Mouse (Mus musculus) T-helper 2 cell (primary cell): ENCODE data around the gene Polm.
"Not testable (repeated sequence)": the region's sequence is repeated elsewhere in the genome, so short reads cannot be mapped to it uniquely, and the experiment has no call there.

Source experiments
- in situ Hi-C: fragments of 300-600 bp; cut with MboI, MseI; formaldehyde crosslinking; loops from one replicate; pipeline ENCODE4 v1.15.1; 2025; ENCODE audit warnings: high pct_unique_total_duplicates

The Polm gene

GRCm38 (mm10) chr11:5855902-5856301, 18.1 kb upstream of the Polm start:
- in situ Hi-C loops, result no loop called here

GRCm38 (mm10) chr11:5855481-5855880, 17.7 kb upstream of the Polm start:
- in situ Hi-C loops, result no loop called here

GRCm38 (mm10) chr11:5852314-5852713, 14.5 kb upstream of the Polm start:
- in situ Hi-C loops, result no loop called here

GRCm38 (mm10) chr11:5851021-5851736, 13.4 kb upstream of the Polm start:
- in situ Hi-C loops, result no loop called here

GRCm38 (mm10) chr11:5850452-5850851, 12.6 kb upstream of the Polm start:
- in situ Hi-C loops, result no loop called here

GRCm38 (mm10) chr11:5849316-5849715, 11.5 kb upstream of the Polm start:
- in situ Hi-C loops, result no loop called here

GRCm38 (mm10) chr11:5848741-5849140, 10.9 kb upstream of the Polm start:
- in situ Hi-C loops, result no loop called here

- in situ Hi-C loops, result no loop called here
Observed at GRCm38 (mm10) chr11:5846639-5847345, 9.0 kb upstream of the Polm start.

GRCm38 (mm10) chr11:5843131-5843530, 5.3 kb upstream of the Polm start:
- in situ Hi-C loops, result no loop called here

- in situ Hi-C loops, result no loop called here
Observed at GRCm38 (mm10) chr11:5841751-5842150, 3.9 kb upstream of the Polm start.

- in situ Hi-C loops, result no loop called here
Observed at GRCm38 (mm10) chr11:5840346-5840745, 2.5 kb upstream of the Polm start.

- in situ Hi-C loops, result no loop called here
Observed at GRCm38 (mm10) chr11:5836126-5836525, 1.7 kb downstream of the Polm start.

GRCm38 (mm10) chr11:5835057-5835456, 2.8 kb downstream of the Polm start:
- in situ Hi-C loops, result no loop called here

- in situ Hi-C loops, result no loop called here
Observed at GRCm38 (mm10) chr11:5834506-5834905, 3.3 kb downstream of the Polm start.

GRCm38 (mm10) chr11:5829327-5829726, 8.5 kb downstream of the Polm start:
- in situ Hi-C loops, result no loop called here

GRCm38 (mm10) chr11:5828509-5829191, 9.2 kb downstream of the Polm start:
- in situ Hi-C loops, result no loop called here

- in situ Hi-C loops, result no loop called here
Observed at GRCm38 (mm10) chr11:5827931-5828330, 9.9 kb downstream of the Polm start.

- in situ Hi-C loops, result no loop called here
Observed at GRCm38 (mm10) chr11:5825432-5825831, 12.4 kb downstream of the Polm start.

GRCm38 (mm10) chr11:5819223-5819622, 18.6 kb downstream of the Polm start:
- in situ Hi-C loops, result no loop called here

- in situ Hi-C loops, result no loop called here
Observed at GRCm38 (mm10) chr11:5813381-5813780, 24.4 kb downstream of the Polm start.

GRCm38 (mm10) chr11:5809487-5809886, 28.3 kb downstream of the Polm start:
- in situ Hi-C loops, result not testable (repeated sequence)

- in situ Hi-C loops, result no loop called here
Observed at GRCm38 (mm10) chr11:5807956-5808355, 29.9 kb downstream of the Polm start.

- in situ Hi-C loops, result no loop called here
Observed at GRCm38 (mm10) chr11:5805711-5806110, 32.1 kb downstream of the Polm start.
